18 mouse cellular contexts compared by ENCODE assay signal in the genomic region with DNA sequence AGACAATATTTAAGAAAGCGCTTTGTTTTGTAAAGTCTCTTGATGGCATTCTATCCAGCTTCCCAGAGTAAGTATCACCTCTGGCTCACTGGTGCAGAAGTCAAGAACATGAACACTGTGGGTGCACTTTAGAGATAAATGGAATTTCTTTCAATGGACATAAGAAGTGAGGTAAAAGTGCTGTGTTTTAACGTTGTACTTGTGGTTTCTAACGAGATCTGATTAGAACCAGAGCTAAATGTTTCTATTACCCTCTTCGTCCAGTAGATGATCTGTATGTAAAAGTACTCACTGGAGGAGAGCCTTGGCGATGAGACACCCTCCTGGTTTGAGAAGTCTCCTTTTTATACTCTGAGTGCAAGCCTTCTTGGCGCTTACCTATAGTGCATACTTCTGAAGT.
"Had no signal": no experiment of that assay in that cellular context is flagged by ENCODE, and none has a peak within 500 bp of the region (broad histone marks: within the 10 kb centered on the region; RNA-seq: fewer than 3 reads in every experiment).

No protein-coding gene starts in this region.

- H3K4me1 ChIP-seq: neural tube, embryonic 15.5 days had no signal

- ATAC-seq: intestine, embryonic 16.5 days; lung, postnatal 0 days had no signal

- H3K36me3 ChIP-seq: limb, embryonic 10.5 days; limb, embryonic 13.5 days; neural tube, embryonic 12.5 days; neural tube, embryonic 15.5 days had no signal

- H3K4me3 ChIP-seq: layer of hippocampus, adult 2 months; limb, embryonic 10.5 days; limb, embryonic 13.5 days; neural tube, embryonic 12.5 days; neural tube, embryonic 15.5 days had no signal

- H3K9ac ChIP-seq: limb, embryonic 13.5 days; lung, embryonic 14.5 days; neural tube, embryonic 12.5 days; neural tube, embryonic 15.5 days had no signal

- H3K27me3 ChIP-seq: limb, embryonic 13.5 days; megakaryocyte, embryonic 14.5 days; neural tube, embryonic 12.5 days; neural tube, embryonic 15.5 days had no signal

- DNase-seq: kidney, adult 18-20 months; kidney, postnatal 14 days; kidney, postnatal 4 days; layer of hippocampus, adult 9-11 months; lung, embryonic 14.5 days; midbrain, embryonic 14.5 days; retina, postnatal 1 day; thymus, postnatal 36 days had no signal

- H3K27ac ChIP-seq: layer of hippocampus, adult 2 months; limb, embryonic 10.5 days; limb, embryonic 13.5 days; macrophage; neural tube, embryonic 12.5 days; neural tube, embryonic 15.5 days had no signal

- H3K4me2 ChIP-seq: limb, embryonic 13.5 days; lung, embryonic 14.5 days; midbrain, embryonic 11.5 days; neural tube, embryonic 12.5 days; neural tube, embryonic 15.5 days had no signal

- H3K9me3 ChIP-seq: limb, embryonic 10.5 days; limb, embryonic 13.5 days; megakaryocyte, embryonic 14.5 days; neural tube, embryonic 12.5 days; neural tube, embryonic 15.5 days had no signal
